Mouse (Mus musculus): ENCODE results near the gene Naaladl1. TPM values are rescaled to one million over a fixed set of nuclear protein-coding genes. Genes with fewer than 3 reads are reported as not detected.
A peak's percentile ranks its signal among the peaks of the same experiment; 100 is the strongest.

Gene Naaladl1
- not detected for total RNA-seq (2021)
- long read RNA-seq, experiment 1, result 0 reads
- long read RNA-seq, experiment 2, result 0 reads

DNA sequence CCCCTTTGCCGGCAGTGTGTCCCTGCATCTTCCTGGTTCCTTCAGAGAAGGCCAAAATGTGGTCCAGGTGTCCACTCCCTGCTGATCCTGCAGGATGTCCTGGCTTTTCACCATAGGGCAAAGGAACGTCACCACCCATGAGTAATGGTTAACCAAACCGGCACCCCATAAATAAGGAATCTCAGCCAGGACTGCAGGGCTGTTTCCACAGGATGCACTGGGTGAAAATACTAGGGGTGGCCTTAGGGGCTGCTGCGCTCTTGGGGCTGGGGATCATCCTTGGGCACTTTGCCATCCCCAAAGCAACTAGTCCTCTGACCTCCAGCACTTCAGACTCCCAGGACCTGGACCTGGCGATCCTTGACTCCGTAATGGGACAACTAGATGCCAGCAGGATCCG, at the start of gene Naaladl1:
Gene Naaladl1 (plus strand): TSS at position 197 of the 400 bp plus-strand sequence.
- no peak for DNase-seq (ENCODE audit: low spot score in 2 of 2)

GRCm38 (mm10) chr19:6056696-6057095, 48.9 kb upstream of the Naaladl1 start:
- DNase-seq (ENCODE audit: low spot score in 2 of 2), result peak in 1 of 2 experiments; percentile 17

DNA sequence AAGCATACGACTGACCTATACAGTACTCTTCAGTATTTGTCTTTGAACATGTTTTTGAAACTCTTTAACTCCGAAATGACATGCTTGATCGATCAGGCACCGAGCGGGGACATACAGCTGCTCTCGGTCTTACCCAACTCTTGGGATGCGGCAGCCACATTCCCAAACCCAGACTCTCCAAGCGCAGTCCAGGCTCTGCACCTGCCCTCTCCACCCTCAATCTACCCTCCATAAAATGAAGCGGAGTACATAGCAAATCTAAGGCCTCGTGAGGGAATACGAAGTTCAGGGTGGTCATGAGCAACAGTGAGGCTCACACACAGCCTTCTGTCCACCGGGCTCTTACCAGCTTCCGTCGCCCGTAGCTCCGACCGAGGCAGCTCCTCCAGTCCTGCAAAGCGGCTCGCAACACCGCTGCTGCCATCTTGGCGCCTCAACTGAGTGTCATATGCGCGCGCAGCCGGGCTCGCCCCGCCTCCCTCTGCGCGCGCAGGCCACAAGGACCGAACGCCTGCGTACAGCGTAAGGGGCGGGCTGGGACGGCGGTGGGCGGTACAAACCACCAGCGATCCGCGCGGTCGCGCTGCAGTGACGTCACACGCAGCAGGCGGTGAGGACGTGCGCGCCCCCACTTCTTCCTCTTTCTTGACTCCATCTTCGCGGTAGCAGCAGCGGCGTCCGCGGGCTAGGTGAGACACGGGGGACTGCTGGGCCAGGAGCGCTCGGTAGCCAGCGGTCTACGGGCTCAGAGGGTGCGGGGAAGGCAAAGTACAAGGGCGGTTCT, 48.1 kb upstream of the Naaladl1 start, which contains the start of the genes Mrpl49 and Fau:
Gene Mrpl49 (minus strand): TSS at position 473 of the 784 bp plus-strand sequence.
Gene Fau (plus strand): TSS at position 532 of the 784 bp plus-strand sequence.
- peak; percentile 98 to 99 for DNase-seq (ENCODE audit: low spot score in 2 of 2)

- DNase-seq (ENCODE audit: low spot score in 2 of 2), result peak in 1 of 2 experiments; percentile 15
Measured at GRCm38 (mm10) chr19:6058513-6058912, 47.1 kb upstream of the Naaladl1 start.

DNA sequence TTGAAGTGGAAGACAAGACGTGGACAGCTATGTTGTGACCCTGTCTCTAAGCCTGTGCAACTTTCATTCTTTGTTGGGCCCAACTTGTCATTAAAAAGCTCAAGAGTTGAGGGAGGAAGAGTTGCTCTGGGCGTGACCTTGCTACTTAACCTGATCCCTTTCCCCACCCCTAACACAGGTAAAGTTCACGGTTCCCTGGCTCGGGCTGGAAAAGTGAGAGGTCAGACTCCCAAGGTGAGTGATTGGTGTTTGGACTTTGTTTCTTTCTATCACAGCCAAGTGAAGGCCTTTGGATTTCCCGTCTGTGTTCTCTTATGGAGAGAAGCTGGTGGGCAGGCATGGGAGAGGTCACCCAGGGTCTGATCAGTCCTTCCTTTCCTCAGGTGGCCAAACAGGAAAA, 46.6 kb upstream of the Naaladl1 start:
- peak in 1 of 2 experiments; percentile 18 for DNase-seq (ENCODE audit: low spot score in 2 of 2)

DNA sequence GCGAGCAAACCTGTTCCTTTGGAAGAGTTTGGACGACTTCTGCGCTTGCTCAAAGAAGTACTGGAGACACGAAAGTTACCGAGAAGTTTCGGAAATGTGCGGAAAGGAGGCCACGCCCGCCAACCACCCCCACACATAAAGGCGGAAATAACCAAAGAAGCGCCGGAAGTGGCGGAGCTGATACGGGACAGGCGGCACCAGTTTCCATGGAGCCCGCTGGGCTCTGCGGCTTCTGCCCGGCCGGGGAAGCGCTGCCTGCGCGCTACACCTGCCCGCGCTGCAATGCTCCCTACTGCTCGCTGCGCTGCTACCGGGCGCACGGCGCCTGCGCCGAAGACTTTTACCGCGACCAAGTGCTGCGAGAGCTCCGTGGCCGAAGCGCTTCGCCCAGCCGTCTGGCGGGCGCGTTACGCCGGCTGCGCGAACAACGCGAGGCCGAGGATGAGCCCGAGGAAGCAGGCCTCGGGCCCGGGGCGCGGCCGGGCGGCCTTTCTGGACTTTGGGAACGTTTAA, 44.5 kb upstream of the Naaladl1 start, which contains the start of gene Znhit2:
Gene Znhit2 (plus strand): TSS at position 172 of the 513 bp plus-strand sequence.
- peak; percentile 86 to 87 for DNase-seq (ENCODE audit: low spot score in 2 of 2)

DNA sequence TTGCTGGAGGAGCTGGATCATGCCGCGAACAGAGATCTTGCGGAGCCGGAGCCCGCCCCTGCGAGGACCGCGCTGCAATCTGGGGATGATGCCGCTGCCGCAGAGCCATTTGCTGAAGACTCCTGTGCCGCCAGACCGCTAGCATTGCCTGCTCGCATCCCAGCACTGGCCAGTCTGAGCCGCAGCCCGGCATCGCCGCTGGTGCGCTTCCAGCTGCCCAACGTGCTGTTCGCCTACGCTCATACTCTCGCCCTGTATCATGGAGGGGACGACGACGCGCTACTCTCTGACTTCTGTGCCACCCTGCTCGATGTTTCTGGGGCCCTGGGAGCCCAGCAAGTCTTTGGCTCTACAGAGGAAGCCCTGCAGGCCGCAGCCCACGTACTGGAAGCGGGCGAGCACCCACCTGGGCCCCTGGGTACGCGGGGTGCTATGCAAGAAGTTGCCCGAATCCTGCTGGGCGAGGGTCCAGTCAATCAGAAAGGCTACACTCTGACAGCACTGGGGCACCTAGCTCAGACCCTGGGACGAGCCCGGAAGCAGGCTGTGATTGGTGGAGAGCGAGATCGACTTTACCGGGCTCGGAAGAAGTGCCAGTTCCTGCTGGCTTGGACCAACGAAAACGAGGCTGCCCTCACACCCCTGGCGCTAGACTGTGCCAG, 43.8 kb upstream of the Naaladl1 start:
- DNase-seq (ENCODE audit: low spot score in 2 of 2), result no peak

GRCm38 (mm10) chr19:6062418-6062817, 43.2 kb upstream of the Naaladl1 start:
- no peak for DNase-seq (ENCODE audit: low spot score in 2 of 2)

GRCm38 (mm10) chr19:6063081-6063480, 42.5 kb upstream of the Naaladl1 start:
- no peak for DNase-seq (ENCODE audit: low spot score in 2 of 2)

- DNase-seq (ENCODE audit: low spot score in 2 of 2), result no peak
Measured at GRCm38 (mm10) chr19:6066571-6066970, 39.0 kb upstream of the Naaladl1 start.

DNA sequence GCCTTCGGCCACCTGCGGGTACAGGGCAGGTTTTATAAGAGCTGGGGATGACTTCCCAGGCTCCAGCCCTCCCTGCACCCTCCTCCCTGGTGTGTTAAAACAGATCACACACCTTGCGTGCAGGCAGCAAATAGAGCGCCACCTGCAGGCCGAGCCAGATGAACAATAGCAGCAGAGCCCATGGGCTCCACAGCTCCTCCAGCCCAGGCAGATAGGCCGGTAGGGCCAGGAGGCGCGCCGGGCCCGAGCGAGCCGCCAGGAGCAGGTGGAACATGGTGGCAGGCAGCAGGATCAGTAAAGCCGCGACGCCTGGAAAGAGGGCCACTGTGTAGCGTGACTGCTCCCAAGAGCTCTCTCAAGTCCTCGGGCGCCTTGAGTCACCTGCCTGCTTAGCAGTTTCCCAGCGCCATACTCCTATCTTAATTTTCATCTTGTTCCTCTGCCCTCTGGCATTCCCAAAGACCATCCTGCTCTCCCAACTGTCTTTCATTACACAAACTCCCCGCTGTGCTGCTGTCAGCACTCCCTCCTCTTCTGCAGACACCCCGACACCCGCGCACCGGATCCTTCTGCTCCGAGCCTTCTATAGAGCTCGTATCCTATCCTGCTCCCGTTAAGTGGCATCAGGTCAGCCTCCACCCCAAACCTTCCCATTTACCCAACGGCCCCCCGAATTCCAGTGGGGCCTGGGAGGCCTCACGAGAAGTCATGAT, 38.4 kb upstream of the Naaladl1 start:
- peak; percentile 75 to 82 for DNase-seq (ENCODE audit: low spot score in 2 of 2)

- peak; percentile 84 to 85 for DNase-seq (ENCODE audit: low spot score in 2 of 2)
Measured at GRCm38 (mm10) chr19:6067724-6068415, 37.7 kb upstream of the Naaladl1 start, which contains the start of gene Tm7sf2. Tm7sf2 (minus strand) TSS chr19:6068373.

DNA sequence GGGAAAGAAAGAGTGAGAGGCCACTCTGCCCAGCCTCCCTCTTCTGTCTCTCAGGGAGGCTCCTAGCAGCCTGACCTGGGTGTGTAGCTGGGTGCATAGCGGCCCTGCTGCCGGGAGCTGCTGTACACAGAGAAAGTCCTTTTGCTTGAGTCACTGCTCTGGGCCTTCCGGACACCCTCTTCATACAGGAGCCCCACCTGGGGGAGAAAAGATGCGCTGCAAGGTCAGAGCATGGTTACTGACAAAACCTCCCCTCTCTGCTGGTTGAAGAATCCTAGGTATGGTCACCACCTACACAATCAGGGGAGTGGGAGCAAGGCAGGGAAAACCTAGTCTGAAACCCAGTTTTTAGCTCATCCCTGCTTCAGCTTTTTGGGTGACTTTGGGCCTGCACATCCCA, 36.6 kb upstream of the Naaladl1 start:
- DNase-seq (ENCODE audit: low spot score in 2 of 2), result no peak

- no peak for DNase-seq (ENCODE audit: low spot score in 2 of 2)
Measured at GRCm38 (mm10) chr19:6069851-6070250, 35.7 kb upstream of the Naaladl1 start.

DNA sequence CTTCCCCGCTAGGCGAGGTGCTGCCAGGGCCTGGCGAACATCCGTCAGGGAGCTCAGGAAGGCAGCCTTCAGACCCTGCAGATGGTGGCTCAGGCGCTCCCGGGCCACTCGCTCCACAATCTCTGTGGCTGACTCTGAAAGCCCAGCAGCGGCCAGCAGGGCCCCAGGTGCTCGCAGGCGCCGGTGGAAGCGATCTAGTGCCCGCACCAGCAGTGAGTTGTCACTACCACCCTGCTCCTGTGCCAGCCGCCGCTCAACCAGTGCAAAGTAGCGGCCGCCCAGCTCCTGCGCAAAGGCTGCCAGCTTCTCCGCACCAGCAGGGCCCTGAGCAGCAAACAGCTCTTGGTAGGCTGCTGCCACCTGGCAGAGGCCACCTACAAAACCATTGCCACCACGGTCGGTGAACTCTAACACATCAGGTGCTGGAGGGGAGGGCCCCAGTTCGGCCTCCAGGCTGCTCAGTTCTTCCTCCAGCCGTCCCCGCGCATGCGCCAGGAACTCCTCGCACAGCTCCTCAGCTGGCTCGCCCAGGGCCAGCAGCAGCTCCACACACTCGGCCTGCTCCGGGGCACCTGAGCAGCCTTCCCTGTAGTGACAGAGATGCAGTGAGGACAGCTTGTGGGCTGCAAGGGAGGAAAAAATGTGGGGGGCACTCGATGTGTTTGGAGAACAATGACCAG, 34.9 kb upstream of the Naaladl1 start:
- DNase-seq (ENCODE audit: low spot score in 2 of 2), result no peak

- no peak for DNase-seq (ENCODE audit: low spot score in 2 of 2)
Measured at GRCm38 (mm10) chr19:6071261-6071660, 34.3 kb upstream of the Naaladl1 start.

DNA sequence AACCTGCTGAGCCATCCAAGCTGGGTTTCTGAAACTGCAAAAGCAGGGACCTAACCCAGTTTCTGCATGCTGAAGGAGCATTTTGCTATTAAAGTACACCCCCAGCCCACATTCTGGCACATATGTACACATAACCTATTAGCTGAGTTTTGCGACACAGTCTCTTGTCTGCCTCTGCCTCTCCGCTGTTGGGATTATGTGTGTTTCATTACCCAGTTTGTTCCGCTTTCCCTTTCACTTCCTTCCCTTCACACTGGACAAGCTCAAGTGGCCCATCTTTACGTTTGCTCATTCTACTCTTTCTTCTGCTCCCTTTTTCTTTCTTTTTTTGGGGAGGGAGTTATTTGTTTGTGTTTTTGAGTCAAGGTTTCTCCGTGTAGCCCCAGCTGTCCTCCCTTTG, 31.7 kb upstream of the Naaladl1 start:
- peak in 1 of 2 experiments; percentile 9 for DNase-seq (ENCODE audit: low spot score in 2 of 2)

DNA sequence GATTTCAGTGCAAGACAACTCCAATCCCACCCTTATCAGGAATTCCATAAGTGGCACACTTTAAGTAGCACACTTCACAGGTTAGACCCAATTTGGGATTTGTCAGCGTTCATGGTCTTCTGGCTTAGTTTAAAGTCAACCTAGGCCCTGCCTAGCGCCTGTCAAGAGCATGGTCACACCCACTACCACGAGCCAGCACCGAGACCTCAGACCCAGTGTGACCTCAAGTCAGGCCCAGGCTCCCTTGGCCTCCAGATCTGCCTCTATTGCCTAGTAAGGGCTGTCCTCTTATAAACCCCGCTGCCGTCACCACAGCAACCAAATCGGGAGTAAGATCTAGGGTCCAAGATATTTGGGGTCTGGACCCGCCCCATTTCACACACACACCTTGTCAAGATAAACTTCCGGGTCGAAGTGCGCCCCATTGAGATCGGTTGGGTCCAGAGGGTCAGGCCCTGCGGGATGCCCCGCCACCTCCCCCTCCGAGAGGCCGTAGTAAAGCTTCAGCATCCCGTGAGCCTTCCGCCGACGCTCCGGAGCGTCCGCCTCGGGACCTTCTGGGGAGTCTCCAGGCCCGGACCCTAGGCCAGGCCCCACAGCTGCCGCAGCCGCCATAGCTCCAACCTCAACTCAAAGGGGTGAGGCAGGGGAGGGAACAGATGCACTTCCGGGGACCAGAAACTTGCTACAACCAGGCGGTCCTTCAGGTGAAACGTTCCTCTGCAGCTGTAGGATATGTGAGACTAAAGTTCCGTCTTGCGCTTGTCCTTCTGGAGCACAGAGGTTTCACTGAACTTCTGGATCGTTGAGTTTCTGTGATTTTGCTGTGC, 28.8 kb upstream of the Naaladl1 start, which contains the start of gene Vps51:
Gene Vps51 (minus strand): TSS at position 668 of the 830 bp plus-strand sequence.
- DNase-seq (ENCODE audit: low spot score in 2 of 2), result peak; percentile 74 to 78

- no peak for DNase-seq (ENCODE audit: low spot score in 2 of 2)
Measured at GRCm38 (mm10) chr19:6079983-6080480, 25.6 kb upstream of the Naaladl1 start, which contains the start of gene Tmem262. Tmem262 (plus strand) TSS chr19:6080033.

All from adrenal gland, adult 18-20 months (tissue).